Mouse (Mus musculus) thymus, adult 2 months (tissue): ENCODE measurements at regions not wholly inside any gene's neighbourhood (a gene's known extent, or its start where the extent isn't known, plus 50 kb on each side); places are given as distances from the start of the nearest gene placed in this dataset.

Source experiments
- CTCF ChIP-seq: fragments of 200-500 bp; IDR thresholded peaks from 2 replicates; pipeline ENCODE4 v1.5.1; 2012; ENCODE audit warnings: mild to moderate bottlenecking, control low read depth, low read length, moderate library complexity, borderline replicate concordance; ENCODE audit not compliant: control insufficient read depth, poor library complexity, insufficient read depth; ENCODE audit errors: extremely low read depth
- POLR2A ChIP-seq: fragments of 200-500 bp; IDR thresholded peaks from 2 replicates; pipeline ENCODE4 v1.6.1; 2012; ENCODE audit warnings: mild to moderate bottlenecking, low read length, control low read depth, moderate library complexity; ENCODE audit not compliant: control insufficient read depth, poor library complexity, insufficient read depth; ENCODE audit errors: extremely low read depth

- no peak for TF ChIP-seq CTCF
- no peak for TF ChIP-seq POLR2A
Measured at GRCm38 (mm10) chr5:100299141-100299540, 116.9 kb downstream of the Sec31a start.
